Comparison of ENCODE assay signal across 8 mouse cellular contexts in genomic region chr15:100126456-100127107, GRCm38 (mm10).
DNase-seq lines count a peak whose midpoint lies in the region; ATAC-seq and TF ChIP-seq lines count a peak whose summit lies in the region.

No protein-coding gene starts in this region.

- peak; percentile 93 for ATAC-seq in megakaryocyte progenitor cell, adult 5-6 weeks (replicated peaks; ENCODE audit: poor library complexity)

- intact Hi-C loops in left cerebral cortex, adult 2 months (cut with DNase I) = loop anchor here (1.0 kb wide), 1 partner anchor 88 kb away; the partner anchor contains the start of gene Dip2b

- H3K27ac ChIP-seq in left cerebral cortex, adult 2 months = no peak overlapping the region; the same call in 1 of the 2 replicates

- DNase-seq in T-cell, adult 2 months (ENCODE audit: low spot score) = peak; percentile 75
- peak; percentile 89 to 91 for DNase-seq in cerebellum, postnatal 36 days
- peak; percentile 77 to 82 for DNase-seq in gastrocnemius, adult 8-10 months (ENCODE audit: low spot score in 2 of 2)
- peak; percentile 22 for DNase-seq in hindlimb bud, embryonic 11.5 days (ENCODE audit: extremely low spot score, low read depth, low spot score)
- DNase-seq in left cerebral cortex, adult 2 months (ENCODE audit: extremely low spot score in 1 of 2, low spot score in 2 of 2) = peak; percentile 76 to 81
- peak; percentile 80 for DNase-seq in right cerebral cortex, postnatal 14 days
- peak; percentile 73 for DNase-seq in urinary bladder, postnatal 25 days (ENCODE audit: low spot score)

- TF ChIP-seq CTCF in left cerebral cortex, adult 2 months (IDR thresholded peaks at IDR 0.05) = peak; percentile 94

- no peak overlapping the region for H3K4me3 ChIP-seq in left cerebral cortex, adult 2 months

Comparison
In these comparisons a context has a peak if more than half of its experiments do, and no peak if none do; other contexts are left out.
1. DNase-seq: peak in every context shown above with its lines; median percentile 90 in cerebellum, postnatal 36 days; 80 in right cerebral cortex, postnatal 14 days; 80 in gastrocnemius, adult 8-10 months; 78 in left cerebral cortex, adult 2 months; 75 in T-cell, adult 2 months; 73 in urinary bladder, postnatal 25 days; 22 in hindlimb bud, embryonic 11.5 days.